ENCODE assay signal across 9 mouse cellular contexts in the genomic region with DNA sequence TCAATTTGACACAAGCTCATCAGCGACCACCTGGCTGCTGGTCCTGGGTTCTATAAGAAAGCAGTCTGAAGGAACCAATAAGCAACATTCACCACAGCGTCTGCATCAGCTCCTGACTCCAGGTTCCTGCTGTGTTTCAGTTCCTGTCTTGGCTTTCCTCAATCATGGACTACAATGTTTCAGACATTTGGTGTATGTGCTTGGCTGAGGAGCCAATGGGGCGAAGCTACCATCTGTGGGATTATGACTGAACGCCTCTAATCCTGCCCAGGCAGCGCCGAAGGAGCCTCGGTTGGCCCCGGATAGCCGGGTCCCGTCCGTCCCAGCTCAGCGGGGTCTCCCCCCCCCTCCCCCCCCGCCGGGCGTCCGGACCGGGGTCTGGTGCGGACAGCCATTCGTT. TPM values are rescaled to one million over a fixed set of nuclear protein-coding genes. Genes with fewer than 3 reads are reported as not detected.
DNase-seq lines count a peak whose midpoint lies in the region; ATAC-seq and TF ChIP-seq lines count a peak whose summit lies in the region.
"Had no signal": no experiment of that assay in that cellular context is flagged by ENCODE, and none has a peak within 500 bp of the region (broad histone marks: within the 10 kb centered on the region; RNA-seq: fewer than 3 reads in every experiment).

No protein-coding gene starts in this region.

- no peak overlapping the region for H3K27ac ChIP-seq in heart, adult 2 months
- H3K27ac ChIP-seq in heart, embryonic 12.5 days (ENCODE audit: poor library complexity, severe bottlenecking): no peak overlapping the region
- H3K27ac ChIP-seq in liver, embryonic 16.5 days (ENCODE audit: low read length): no peak overlapping the region
- H3K27ac ChIP-seq in midbrain, embryonic 14.5 days (replicated peaks; ENCODE audit: low read depth, low read length): no peak overlapping the region
- H3K27ac ChIP-seq in hindbrain, embryonic 14.5 days: no peak overlapping the region
- H3K27ac ChIP-seq: heart, embryonic 15.5 days had no signal

- no peaks in the 10 kb centered on the region for H3K27me3 ChIP-seq in heart, adult 2 months (ENCODE audit: control insufficient read depth, insufficient read depth, low read length)
- H3K27me3 ChIP-seq in heart, embryonic 12.5 days (replicated peaks): 0 out of 2 replicates have a peak, but pooled peaks cover 3% of the 10 kb centered on the region
- no peaks in the 10 kb centered on the region for H3K27me3 ChIP-seq in liver, embryonic 16.5 days (ENCODE audit: control insufficient read depth, insufficient read depth, low read depth, low read length)
- H3K27me3 ChIP-seq in midbrain, embryonic 14.5 days (ENCODE audit: control insufficient read depth, insufficient read depth, low read length): no peaks in the 10 kb centered on the region
- no peaks in the 10 kb centered on the region for H3K27me3 ChIP-seq in hindbrain, embryonic 14.5 days (ENCODE audit: control insufficient read depth, insufficient read depth, low read length)
- H3K27me3 ChIP-seq: heart, embryonic 15.5 days had no signal

- intact Hi-C loops in heart, adult 2 months (cut with DNase I): no loop called here

- no peaks in the 10 kb centered on the region for H3K79me2 ChIP-seq in heart, adult 2 months (replicated peaks; ENCODE audit: control insufficient read depth, insufficient read depth, low read length)

- no peak overlapping the region for H3K4me2 ChIP-seq in heart, embryonic 12.5 days
- no peak overlapping the region for H3K4me2 ChIP-seq in liver, embryonic 16.5 days (ENCODE audit: low read depth, low read length)
- H3K4me2 ChIP-seq in midbrain, embryonic 14.5 days (ENCODE audit: low read length): no peak overlapping the region
- no peak overlapping the region for H3K4me2 ChIP-seq in hindbrain, embryonic 14.5 days (replicated peaks)
- H3K4me2 ChIP-seq: heart, embryonic 15.5 days had no signal

- H3K9ac ChIP-seq in heart, adult 2 months (ENCODE audit: low read depth, low read length): no peak overlapping the region
- no peak overlapping the region for H3K9ac ChIP-seq in heart, embryonic 12.5 days
- H3K9ac ChIP-seq in liver, embryonic 16.5 days (ENCODE audit: low read depth, low read length): no peak overlapping the region
- no peak overlapping the region for H3K9ac ChIP-seq in midbrain, embryonic 14.5 days (replicated peaks; ENCODE audit: low read length)
- no peak overlapping the region for H3K9ac ChIP-seq in hindbrain, embryonic 14.5 days
- H3K9ac ChIP-seq: heart, embryonic 15.5 days had no signal

- no peak for ATAC-seq in heart, embryonic 12.5 days (ENCODE audit: insufficient number of reproducible peaks, low FRiP score)
- 0 out of 2 replicates have a peak, but pooled peaks have one; percentile 11 for ATAC-seq in liver, embryonic 16.5 days (ENCODE audit: low read depth)
- ATAC-seq in midbrain, embryonic 14.5 days (ENCODE audit: low FRiP score, low TSS enrichment): no peak
- no peak for ATAC-seq in hindbrain, embryonic 14.5 days (ENCODE audit: low FRiP score)

- 82% methylated on average over 17 of the region's 19 CpGs for WGBS in heart, adult 2 months
- WGBS in heart, embryonic 12.5 days: 58% methylated on average over 19 of the region's 19 CpGs
- 71% methylated on average over 19 of the region's 19 CpGs for WGBS in liver, embryonic 16.5 days (ENCODE audit: insufficient replicate concordance)
- WGBS in midbrain, embryonic 14.5 days: 51% methylated on average over 19 of the region's 19 CpGs
- 58% methylated on average over 19 of the region's 19 CpGs for WGBS in hindbrain, embryonic 14.5 days

- H3K36me3 ChIP-seq in heart, adult 2 months (ENCODE audit: control insufficient read depth, insufficient read depth, low read length): no peaks in the 10 kb centered on the region
- H3K36me3 ChIP-seq in heart, embryonic 12.5 days: no peaks in the 10 kb centered on the region
- H3K36me3 ChIP-seq in liver, embryonic 16.5 days (ENCODE audit: control insufficient read depth, insufficient read depth): no peaks in the 10 kb centered on the region
- H3K36me3 ChIP-seq in midbrain, embryonic 14.5 days (ENCODE audit: control insufficient read depth, insufficient read depth, low read length): no peaks in the 10 kb centered on the region
- H3K36me3 ChIP-seq in hindbrain, embryonic 14.5 days (replicated peaks; ENCODE audit: control insufficient read depth, insufficient read depth): no peaks in the 10 kb centered on the region
- H3K36me3 ChIP-seq: heart, embryonic 15.5 days had no signal

- no peak for TF ChIP-seq POLR2A in heart, adult 2 months (IDR thresholded peaks at IDR 0.05; ENCODE audit: insufficient read depth, low read depth, low read length)

- TF ChIP-seq EP300 in heart, adult 2 months (IDR thresholded peaks at IDR 0.05; ENCODE audit: insufficient read depth, low read depth, low read length): no peak

- H3K4me3 ChIP-seq in heart, adult 2 months: no peak overlapping the region
- no peak overlapping the region for H3K4me3 ChIP-seq in heart, embryonic 12.5 days
- H3K4me3 ChIP-seq in liver, embryonic 16.5 days (ENCODE audit: low read depth, low read length): no peak overlapping the region
- no peak overlapping the region for H3K4me3 ChIP-seq in midbrain, embryonic 14.5 days (replicated peaks; ENCODE audit: low read depth, low read length)
- H3K4me3 ChIP-seq in hindbrain, embryonic 14.5 days (replicated peaks; ENCODE audit: low read length): no peak overlapping the region
- H3K4me3 ChIP-seq: heart, embryonic 15.5 days had no signal

- H3K4me1 ChIP-seq in heart, adult 2 months (ENCODE audit: control insufficient read depth, insufficient read depth, low read length): no peaks in the 10 kb centered on the region
- peaks cover 11% of the 10 kb centered on the region; the same call in 1 of the 2 replicates for H3K4me1 ChIP-seq in heart, embryonic 12.5 days (replicated peaks)
- H3K4me1 ChIP-seq in liver, embryonic 16.5 days (ENCODE audit: control insufficient read depth, low read depth, low read length): peaks cover 7% of the 10 kb centered on the region
- H3K4me1 ChIP-seq in midbrain, embryonic 14.5 days (ENCODE audit: control insufficient read depth, insufficient read depth, low read length): no peaks in the 10 kb centered on the region
- H3K4me1 ChIP-seq in hindbrain, embryonic 14.5 days (replicated peaks; ENCODE audit: control insufficient read depth, insufficient read depth, low read length): no peaks in the 10 kb centered on the region
- H3K4me1 ChIP-seq: heart, embryonic 15.5 days had no signal

- H3K9me3 ChIP-seq in heart, embryonic 12.5 days (replicated peaks): no peaks in the 10 kb centered on the region
- no peaks in the 10 kb centered on the region for H3K9me3 ChIP-seq in liver, embryonic 16.5 days (replicated peaks; ENCODE audit: control insufficient read depth, low read length)
- no peaks in the 10 kb centered on the region for H3K9me3 ChIP-seq in midbrain, embryonic 14.5 days (ENCODE audit: control insufficient read depth, low read length)
- no peaks in the 10 kb centered on the region for H3K9me3 ChIP-seq in hindbrain, embryonic 14.5 days (ENCODE audit: control insufficient read depth, low read length)
- H3K9me3 ChIP-seq: heart, embryonic 15.5 days had no signal

- peak; percentile 50 to 73 for DNase-seq in heart, adult 2 months
- DNase-seq in adrenal gland, postnatal 25 days: peak; percentile 79
- peak; percentile 74 to 78 for DNase-seq in gastrocnemius, postnatal 4 days (ENCODE audit: low spot score in 2 of 2)
- peak; percentile 59 to 78 for DNase-seq in spleen, postnatal 10 days (ENCODE audit: low spot score in 2 of 2)
- no peak for DNase-seq in midbrain, embryonic 14.5 days
- DNase-seq in hindbrain, embryonic 14.5 days (ENCODE audit: low spot score): no peak

- TF ChIP-seq CTCF in heart, adult 2 months (IDR thresholded peaks at IDR 0.05): no peak

RNA-seq across cellular contexts. Expression of a gene that starts 18.8 kb away (rescaled TPM):
- total RNA-seq in heart, adult 2 months (2021): 10 to 100 TPM; 21.2 to 21.3 TPM
- polyA plus RNA-seq in heart, adult 2 months (2012; rRNA removed): 4.3 and 7.4 TPM in 2 replicates
- 11.9 and 13.2 TPM in 2 replicates for polyA plus RNA-seq in heart, embryonic 12.5 days (2016; fragmentation: Nextera tagmentation; extraction: Ambion mirVana)
- total RNA-seq in adrenal gland, postnatal 25 days (2021): 39.4 and 46.0 TPM in 2 replicates
- total RNA-seq in gastrocnemius, postnatal 4 days (2021): 10 to 100 TPM; 25.6 to 26.7 TPM
- 5.1 and 5.8 TPM in 2 replicates for polyA plus RNA-seq in liver, embryonic 16.5 days (2015; fragmentation: Nextera tagmentation; extraction: Ambion mirVana)
- polyA plus RNA-seq in midbrain, embryonic 14.5 days (2014; fragmentation: Nextera tagmentation; extraction: Ambion mirVana): 52.0 and 63.8 TPM in 2 replicates
- 59.5 and 62.9 TPM in 2 replicates for polyA plus RNA-seq in hindbrain, embryonic 14.5 days (2014; fragmentation: Nextera tagmentation; extraction: Ambion mirVana)

RNA-seq across cellular contexts. Expression of a gene that starts 50.4 kb away (rescaled TPM):
- total RNA-seq in heart, adult 2 months (2021): 10 to 100 TPM; 11.8 to 14.1 TPM
- polyA plus RNA-seq in heart, adult 2 months (2012; rRNA removed): 4.2 and 7.0 TPM in 2 replicates
- 12.5 and 12.8 TPM in 2 replicates for polyA plus RNA-seq in heart, embryonic 12.5 days (2016; fragmentation: Nextera tagmentation; extraction: Ambion mirVana)
- 10.4 and 15.7 TPM in 2 replicates for total RNA-seq in adrenal gland, postnatal 25 days (2021)
- total RNA-seq in gastrocnemius, postnatal 4 days (2021): 10 to 100 TPM; 15.2 to 15.5 TPM
- 4.5 and 5.2 TPM in 2 replicates for polyA plus RNA-seq in liver, embryonic 16.5 days (2015; fragmentation: Nextera tagmentation; extraction: Ambion mirVana)
- 13.0 and 18.5 TPM in 2 replicates for polyA plus RNA-seq in midbrain, embryonic 14.5 days (2014; fragmentation: Nextera tagmentation; extraction: Ambion mirVana)
- 16.4 and 16.5 TPM in 2 replicates for polyA plus RNA-seq in hindbrain, embryonic 14.5 days (2014; fragmentation: Nextera tagmentation; extraction: Ambion mirVana)

Comparison
In these comparisons a context has a peak if more than half of its experiments do, and no peak if none do; other contexts are left out.
1. DNase-seq: peak in heart, adult 2 months (2 of 2), adrenal gland, postnatal 25 days (single experiment), gastrocnemius, postnatal 4 days (2 of 2) and spleen, postnatal 10 days (2 of 2); none in midbrain, embryonic 14.5 days (single experiment) and hindbrain, embryonic 14.5 days (single experiment).